Mouse (Mus musculus) WW6 (cell line): ENCODE measurements around the gene Fgf10.

Source experiments
- DNase-seq: peaks from one replicate; pipeline ENCODE4 v3.0.0-alpha.2; 2013; ENCODE audit warnings: low read depth, low spot score

Gene Fgf10

GRCm38 (mm10) chr13:118669491-118669890 lies at the start of gene Fgf10:
Fgf10 (plus strand) TSS chr13:118669791.
- no peak for DNase-seq

DNA sequence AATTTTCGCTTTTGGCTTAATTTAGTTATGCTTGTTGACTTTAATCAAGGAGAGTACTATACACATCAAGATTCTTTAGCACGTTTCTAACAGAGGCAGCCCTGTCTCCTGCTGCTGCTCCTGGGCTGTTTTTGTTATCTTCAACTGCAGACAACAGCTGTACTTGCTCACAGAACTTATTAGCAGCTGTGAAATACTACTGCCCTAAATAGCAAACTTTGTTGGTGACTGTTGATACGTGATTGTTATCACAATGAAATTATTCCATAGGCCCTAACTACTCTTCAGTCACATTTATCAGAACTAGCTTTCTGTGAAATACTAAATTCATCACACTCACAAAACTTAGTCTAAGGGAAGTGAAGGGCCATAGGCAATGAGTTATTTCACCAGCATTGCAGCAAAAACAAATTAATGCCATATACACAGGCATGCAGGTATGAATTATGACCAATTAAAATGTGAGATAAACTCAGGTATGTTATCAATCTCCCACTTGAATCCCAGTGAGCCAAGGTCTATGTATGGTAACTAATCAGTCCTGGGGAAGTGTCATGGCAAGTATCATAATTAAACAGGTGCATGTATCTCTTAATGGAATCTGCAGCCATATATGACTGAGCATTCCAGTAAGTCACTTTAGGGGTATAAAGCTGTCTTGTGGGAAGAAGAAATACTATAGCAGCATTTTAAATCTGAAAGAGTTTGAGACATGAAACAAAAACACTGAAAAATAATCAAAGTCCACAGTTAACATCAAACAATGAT lies 39.7 kb upstream of the Fgf10 start:
- DNase-seq, result no peak

- no peak for DNase-seq
Measured at GRCm38 (mm10) chr13:118631500-118631899, 38.1 kb upstream of the Fgf10 start.

GRCm38 (mm10) chr13:118636047-118636446 lies 33.5 kb upstream of the Fgf10 start:
- no peak for DNase-seq

- no peak for DNase-seq
Measured at GRCm38 (mm10) chr13:118642585-118642984, 27.0 kb upstream of the Fgf10 start.

DNA sequence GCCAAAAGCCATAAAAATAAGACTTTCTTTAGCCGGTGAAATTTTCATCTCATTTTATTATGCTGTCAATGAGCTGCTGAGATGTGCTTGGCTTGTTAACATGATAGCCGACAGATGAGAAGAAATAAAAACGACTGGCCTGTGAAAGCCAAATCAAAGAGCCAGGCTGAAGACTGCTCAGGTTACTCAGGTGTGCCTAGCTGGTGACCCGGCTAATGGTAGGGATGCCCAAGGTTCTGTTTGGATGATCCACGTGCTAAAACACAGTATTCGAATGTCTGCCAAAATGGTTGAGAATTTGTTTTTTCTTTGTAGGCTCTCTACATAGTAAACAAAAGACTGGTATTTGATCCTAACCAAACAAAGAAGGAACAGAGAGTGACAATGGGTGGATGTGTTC lies 26.5 kb upstream of the Fgf10 start:
- no peak for DNase-seq

- DNase-seq, result no peak
Measured at GRCm38 (mm10) chr13:118656991-118657390, 12.6 kb upstream of the Fgf10 start.

GRCm38 (mm10) chr13:118658031-118658430 lies 11.6 kb upstream of the Fgf10 start:
- DNase-seq, result no peak

- no peak for DNase-seq
Measured at GRCm38 (mm10) chr13:118658608-118659326, 10.8 kb upstream of the Fgf10 start.

GRCm38 (mm10) chr13:118661664-118662063 lies 7.9 kb upstream of the Fgf10 start:
- DNase-seq, result no peak

DNA sequence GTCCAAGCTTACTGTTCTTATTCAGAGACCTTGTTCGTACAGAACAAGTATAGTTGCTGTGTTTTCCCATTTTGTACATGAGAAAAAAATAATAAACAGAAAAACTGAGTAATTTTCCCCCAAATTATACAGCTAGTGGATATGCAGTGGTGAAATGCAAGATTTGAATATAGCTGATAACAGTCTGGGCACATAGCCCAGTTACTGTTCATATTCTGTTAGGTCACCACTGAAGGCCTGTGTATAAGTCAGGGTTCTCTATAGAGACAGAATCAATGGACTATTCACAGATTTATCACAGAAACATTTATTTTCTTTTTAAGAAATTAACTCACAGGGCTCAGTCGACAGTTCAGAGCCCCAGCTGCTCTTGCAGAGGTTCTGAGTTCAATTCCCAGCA lies 4.7 kb upstream of the Fgf10 start:
- no peak for DNase-seq

DNA sequence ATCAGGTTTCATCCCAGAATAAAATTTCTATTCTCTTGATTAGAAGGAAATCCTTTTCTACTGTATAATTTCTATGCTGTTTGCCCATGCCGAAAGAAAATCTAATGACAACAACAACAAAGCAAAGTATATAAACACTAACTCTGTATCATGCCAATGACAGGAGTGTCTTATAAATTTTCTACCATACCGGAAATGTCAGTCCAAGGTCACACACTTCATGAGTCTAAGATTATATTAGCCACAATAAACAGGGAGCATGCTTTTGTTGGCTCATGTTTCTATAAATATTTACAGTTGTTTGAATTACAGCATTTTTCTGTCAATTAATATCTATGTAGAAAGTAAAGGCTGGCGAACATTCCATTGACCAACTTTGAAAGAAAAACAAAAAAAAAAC lies 9.6 kb downstream of the Fgf10 start:
- no peak for DNase-seq

DNA sequence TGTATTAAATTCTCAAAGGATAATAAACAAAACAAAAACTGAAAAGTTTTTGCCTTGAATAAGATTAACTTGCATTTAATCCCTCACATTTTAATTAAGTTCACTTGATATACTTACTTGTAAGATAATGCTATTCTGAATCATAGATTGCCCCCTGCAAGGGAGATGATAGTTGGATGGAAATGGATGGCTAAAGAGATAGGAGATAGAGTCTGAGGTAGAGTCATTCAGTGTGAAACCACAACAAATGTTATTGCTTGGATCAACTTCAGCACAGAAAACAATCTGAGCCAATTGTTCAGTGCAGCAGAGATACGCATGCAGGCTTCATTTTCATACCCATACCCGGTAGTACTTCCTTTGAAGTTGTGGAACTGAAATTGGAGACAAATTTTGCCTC lies 23.5 kb downstream of the Fgf10 start:
- DNase-seq, result no peak

- DNase-seq, result no peak
Measured at GRCm38 (mm10) chr13:118695103-118695502, 25.5 kb downstream of the Fgf10 start.

GRCm38 (mm10) chr13:118703727-118704126 lies 34.1 kb downstream of the Fgf10 start:
- no peak for DNase-seq

DNA sequence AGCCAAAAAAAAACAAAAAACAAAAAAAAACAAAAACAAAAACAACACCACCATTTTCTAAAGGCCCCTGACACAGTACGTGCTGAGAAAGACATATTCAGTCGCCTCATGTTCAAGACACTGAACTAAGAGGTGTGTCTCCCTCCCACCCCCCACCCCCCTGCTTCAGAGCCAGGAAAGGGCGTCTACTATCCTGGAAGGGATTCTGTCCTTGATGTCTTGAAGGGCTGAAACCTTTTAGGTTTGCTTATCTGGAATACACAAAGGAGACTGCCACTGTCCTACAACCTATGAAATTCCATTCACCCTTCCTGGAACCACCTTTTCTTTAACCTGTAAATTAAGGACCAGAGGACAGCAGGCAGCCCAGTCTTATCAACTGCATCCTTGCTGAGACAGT lies 36.1 kb downstream of the Fgf10 start:
- peak; percentile 54 for DNase-seq

GRCm38 (mm10) chr13:118709912-118710311 lies 40.3 kb downstream of the Fgf10 start:
- no peak for DNase-seq

GRCm38 (mm10) chr13:118713626-118714150 lies 44.1 kb downstream of the Fgf10 start:
- no peak for DNase-seq

- DNase-seq, result no peak
Measured at GRCm38 (mm10) chr13:118714284-118715065, 44.9 kb downstream of the Fgf10 start.

DNA sequence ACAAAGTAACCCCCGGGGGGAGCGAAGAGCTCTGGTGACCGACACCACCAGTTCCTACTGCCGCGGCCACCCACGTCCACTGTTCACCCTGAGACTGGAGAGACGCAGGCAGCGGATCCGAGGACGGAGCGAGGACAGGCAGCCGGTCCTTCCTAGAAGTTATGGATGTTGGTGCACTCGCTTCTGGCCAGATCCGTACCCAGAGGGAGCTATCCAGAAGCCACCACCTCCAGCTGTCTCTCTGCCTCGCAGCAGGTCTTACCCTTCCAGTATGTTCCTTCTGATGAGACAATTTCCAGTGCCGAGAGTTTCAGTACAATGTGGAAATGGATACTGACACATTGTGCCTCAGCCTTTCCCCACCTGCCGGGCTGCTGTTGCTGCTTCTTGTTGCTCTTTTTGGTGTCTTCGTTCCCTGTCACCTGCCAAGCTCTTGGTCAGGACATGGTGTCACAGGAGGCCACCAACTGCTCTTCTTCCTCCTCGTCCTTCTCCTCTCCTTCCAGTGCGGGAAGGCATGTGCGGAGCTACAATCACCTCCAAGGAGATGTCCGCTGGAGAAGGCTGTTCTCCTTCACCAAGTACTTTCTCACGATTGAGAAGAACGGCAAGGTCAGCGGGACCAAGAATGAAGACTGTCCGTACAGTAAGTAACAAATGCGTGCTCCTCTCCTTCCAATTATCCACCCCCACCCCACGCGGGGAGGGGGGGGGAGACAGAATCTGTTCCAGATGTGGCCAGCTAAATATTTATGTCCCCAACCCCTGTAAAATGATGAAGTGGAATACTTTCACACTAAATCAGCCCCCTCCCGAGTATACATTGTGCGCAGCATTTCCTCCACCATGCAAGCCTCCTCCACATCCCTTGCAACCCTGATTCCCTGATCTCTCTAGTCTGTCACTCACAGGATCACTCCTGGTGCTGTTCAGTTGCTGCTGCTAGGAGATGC lies 45.8 kb downstream of the Fgf10 start:
- no peak for DNase-seq

- no peak for DNase-seq
Measured at GRCm38 (mm10) chr13:118716265-118716664, 46.7 kb downstream of the Fgf10 start.
